Mouse (Mus musculus): ENCODE data around the gene Tmem199. TPM values are rescaled to one million over a fixed set of nuclear protein-coding genes. Genes with fewer than 3 reads are reported as not detected.

Tmem199 gene
- polyA plus RNA-seq, 1 experiment: 8.7 TPM

- WGBS: 66% methylated on average over 23 of the region's 23 CpGs
- Histone ChIP-seq H3K27me3 (ENCODE audit: control insufficient read depth, insufficient read depth, low read length) (no peaks in the 10 kb centered on the region), H3K27ac (ENCODE audit: insufficient read depth, low read length) (no peak overlapping the region), H3K36me3 (ENCODE audit: control insufficient read depth, insufficient read depth, low read length) (no peaks in the 10 kb centered on the region), H3K4me1 (ENCODE audit: control insufficient read depth, insufficient read depth, insufficient read length) (peaks cover 3% of the 10 kb centered on the region; the same call in 1 of the 2 replicates), H3K4me3 (ENCODE audit: extremely low read depth, insufficient read depth, insufficient read length) (peak overlapping the region; percentile 76; the same call in 1 of the 2 replicates)
- no peak for DNase-seq (ENCODE audit: low read depth in 1 of 2, low spot score in 2 of 2)
- TF ChIP-seq POLR2A (IDR thresholded peaks at IDR 0.05; ENCODE audit: low read depth, low read length) (no peak), CTCF (IDR thresholded peaks at IDR 0.05; ENCODE audit: extremely low read depth, insufficient read depth, insufficient read length, insufficient replicate concordance) (no peak)
Observed at GRCm38 (mm10) chr11:78466242-78466912, 45.6 kb downstream of the Tmem199 start.

- no peaks in the 10 kb centered on the region for H3K36me3 ChIP-seq (ENCODE audit: control insufficient read depth, insufficient read depth, low read length)
- no peaks in the 10 kb centered on the region for H3K27me3 ChIP-seq (ENCODE audit: control insufficient read depth, insufficient read depth, low read length)
- peak within 1 kb of the TSS; percentile 76 for H3K4me3 ChIP-seq (ENCODE audit: extremely low read depth, insufficient read depth, insufficient read length)
- peak; percentile 35 to 62 for DNase-seq (ENCODE audit: low read depth in 1 of 2, low spot score in 2 of 2)
- H3K4me1 ChIP-seq (ENCODE audit: control insufficient read depth, insufficient read depth, insufficient read length): peaks cover 3% of the 10 kb centered on the region; the same call in 1 of the 2 replicates
- H3K27ac ChIP-seq (ENCODE audit: insufficient read depth, low read length): peak within 1 kb of the TSS; percentile 46; the same call in 1 of the 2 replicates
- TF ChIP-seq POLR2A (IDR thresholded peaks at IDR 0.05; ENCODE audit: low read depth, low read length) (no peak), CTCF (IDR thresholded peaks at IDR 0.05; ENCODE audit: extremely low read depth, insufficient read depth, insufficient read length, insufficient replicate concordance) (no peak)
- under 1% methylated on average over 41 of the region's 41 CpGs for WGBS
Observed at GRCm38 (mm10) chr11:78465568-78466180, 46.3 kb downstream of the Tmem199 start, which contains the start of gene Slc46a1. Gene Slc46a1, plus strand, starts transcription at chr11:78465697.

GRCm38 (mm10) chr11:78465116-78465515 is 46.9 kb downstream of the Tmem199 start:
- no peak for DNase-seq (ENCODE audit: low read depth in 1 of 2, low spot score in 2 of 2)
- TF ChIP-seq POLR2A (IDR thresholded peaks at IDR 0.05; ENCODE audit: low read depth, low read length): no peak
- TF ChIP-seq CTCF (IDR thresholded peaks at IDR 0.05; ENCODE audit: extremely low read depth, insufficient read depth, insufficient read length, insufficient replicate concordance): no peak
- H3K4me1 ChIP-seq (ENCODE audit: control insufficient read depth, insufficient read depth, insufficient read length): peaks cover 3% of the 10 kb centered on the region; the same call in 1 of the 2 replicates
- H3K36me3 ChIP-seq (ENCODE audit: control insufficient read depth, insufficient read depth, low read length): no peaks in the 10 kb centered on the region
- no peaks in the 10 kb centered on the region for H3K27me3 ChIP-seq (ENCODE audit: control insufficient read depth, insufficient read depth, low read length)
- WGBS: 60% methylated on average over 9 of the region's 9 CpGs
- H3K27ac ChIP-seq (ENCODE audit: insufficient read depth, low read length): no peak overlapping the region
- no peak overlapping the region for H3K4me3 ChIP-seq (ENCODE audit: extremely low read depth, insufficient read depth, insufficient read length)

- WGBS: 76% methylated on average over 13 of the region's 13 CpGs
- Histone ChIP-seq H3K36me3 (ENCODE audit: control insufficient read depth, insufficient read depth, low read length) (no peaks in the 10 kb centered on the region), H3K4me1 (ENCODE audit: control insufficient read depth, insufficient read depth, insufficient read length) (peaks cover 3% of the 10 kb centered on the region; the same call in 1 of the 2 replicates), H3K27ac (ENCODE audit: insufficient read depth, low read length) (no peak overlapping the region), H3K4me3 (ENCODE audit: extremely low read depth, insufficient read depth, insufficient read length) (no peak overlapping the region), H3K27me3 (ENCODE audit: control insufficient read depth, insufficient read depth, low read length) (no peaks in the 10 kb centered on the region)
- no peak for DNase-seq (ENCODE audit: low read depth in 1 of 2, low spot score in 2 of 2)
- TF ChIP-seq CTCF (IDR thresholded peaks at IDR 0.05; ENCODE audit: extremely low read depth, insufficient read depth, insufficient read length, insufficient replicate concordance) (no peak), POLR2A (IDR thresholded peaks at IDR 0.05; ENCODE audit: low read depth, low read length) (no peak)
Observed at GRCm38 (mm10) chr11:78463286-78464036, 48.5 kb downstream of the Tmem199 start.

- no peaks in the 10 kb centered on the region for H3K36me3 ChIP-seq (ENCODE audit: control insufficient read depth, insufficient read depth, low read length)
- 92% methylated on average over 5 of the region's 5 CpGs for WGBS
- no peak overlapping the region for H3K4me3 ChIP-seq (ENCODE audit: extremely low read depth, insufficient read depth, insufficient read length)
- no peak for DNase-seq (ENCODE audit: low read depth in 1 of 2, low spot score in 2 of 2)
- H3K4me1 ChIP-seq (ENCODE audit: control insufficient read depth, insufficient read depth, insufficient read length): peaks cover 3% of the 10 kb centered on the region; the same call in 1 of the 2 replicates
- TF ChIP-seq CTCF (IDR thresholded peaks at IDR 0.05; ENCODE audit: extremely low read depth, insufficient read depth, insufficient read length, insufficient replicate concordance): no peak
- TF ChIP-seq POLR2A (IDR thresholded peaks at IDR 0.05; ENCODE audit: low read depth, low read length): no peak
- no peak overlapping the region for H3K27ac ChIP-seq (ENCODE audit: insufficient read depth, low read length)
- H3K27me3 ChIP-seq (ENCODE audit: control insufficient read depth, insufficient read depth, low read length): no peaks in the 10 kb centered on the region
Observed at GRCm38 (mm10) chr11:78462669-78463068, 49.3 kb downstream of the Tmem199 start.

GRCm38 (mm10) chr11:78461894-78462293 is 50.1 kb downstream of the Tmem199 start:
- Histone ChIP-seq H3K27ac (ENCODE audit: insufficient read depth, low read length) (no peak overlapping the region), H3K36me3 (ENCODE audit: control insufficient read depth, insufficient read depth, low read length) (no peaks in the 10 kb centered on the region), H3K4me3 (ENCODE audit: extremely low read depth, insufficient read depth, insufficient read length) (no peak overlapping the region), H3K4me1 (ENCODE audit: control insufficient read depth, insufficient read depth, insufficient read length) (peaks cover 3% of the 10 kb centered on the region; the same call in 1 of the 2 replicates), H3K27me3 (ENCODE audit: control insufficient read depth, insufficient read depth, low read length) (no peaks in the 10 kb centered on the region)
- 62% methylated on average over 1 of the region's 1 CpGs for WGBS
- TF ChIP-seq CTCF (IDR thresholded peaks at IDR 0.05; ENCODE audit: extremely low read depth, insufficient read depth, insufficient read length, insufficient replicate concordance) (no peak), POLR2A (IDR thresholded peaks at IDR 0.05; ENCODE audit: low read depth, low read length) (no peak)
- DNase-seq (ENCODE audit: low read depth in 1 of 2, low spot score in 2 of 2): no peak
